In the genomic region with DNA sequence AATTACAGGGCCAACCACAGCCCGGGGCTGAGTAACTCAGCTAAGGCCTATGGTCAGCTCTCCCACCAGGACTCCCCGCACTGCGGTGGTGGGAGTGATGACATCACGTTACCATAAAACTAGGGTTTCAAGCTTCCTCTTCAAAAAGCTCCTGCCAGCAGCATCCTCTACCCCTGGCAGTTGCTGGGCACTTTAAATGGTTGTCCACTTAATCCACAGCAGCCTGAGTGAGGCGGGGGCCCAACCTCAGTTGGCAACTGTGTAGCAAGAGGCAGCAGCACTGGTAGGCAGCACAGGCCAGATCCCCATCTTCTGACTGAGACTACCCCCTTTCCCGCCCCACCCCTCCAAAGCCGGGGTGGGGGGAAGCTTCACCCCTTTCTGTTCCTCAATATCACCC, we compare ENCODE assay signal across 18 mouse cellular contexts. TPM values are rescaled to one million over a fixed set of nuclear protein-coding genes. Genes with fewer than 3 reads are reported as not detected.
A peak's percentile ranks its signal among the peaks of the same experiment; 100 is the strongest.
DNase-seq lines count a peak whose midpoint lies in the region; ATAC-seq and TF ChIP-seq lines count a peak whose summit lies in the region.
"Had no signal": no experiment of that assay in that cellular context is flagged by ENCODE, and none has a peak within 500 bp of the region (broad histone marks: within the 10 kb centered on the region; RNA-seq: fewer than 3 reads in every experiment).

No protein-coding gene starts in this region.

- no peaks in the 10 kb centered on the region for H3K36me3 ChIP-seq in hindbrain, embryonic 15.5 days
- H3K36me3 ChIP-seq in hindbrain, embryonic 10.5 days: no peaks in the 10 kb centered on the region
- no peaks in the 10 kb centered on the region; the same call in 1 of the 2 replicates for H3K36me3 ChIP-seq in midbrain, embryonic 14.5 days (ENCODE audit: control insufficient read depth, insufficient read depth, low read length)

- H3K27ac ChIP-seq in hindbrain, embryonic 15.5 days (replicated peaks): peak overlapping the region; percentile 96
- H3K27ac ChIP-seq in hindbrain, embryonic 10.5 days: no peak overlapping the region
- 0 out of 2 replicates have a peak overlapping the region, but pooled peaks have one; percentile 55 for H3K27ac ChIP-seq in cortical plate, adult 2 months (ENCODE audit: insufficient read depth, low read length)
- H3K27ac ChIP-seq in midbrain, embryonic 14.5 days (replicated peaks; ENCODE audit: low read depth, low read length): peak overlapping the region; percentile 91
- H3K27ac ChIP-seq: gastrocnemius, adult 2 months; macrophage had no signal

- H3K4me3 ChIP-seq in hindbrain, embryonic 15.5 days: peak overlapping the region; percentile 97
- no peak overlapping the region for H3K4me3 ChIP-seq in hindbrain, embryonic 10.5 days
- no peak overlapping the region for H3K4me3 ChIP-seq in cortical plate, adult 2 months (ENCODE audit: insufficient read depth, low read length)
- no peak overlapping the region for H3K4me3 ChIP-seq in midbrain, embryonic 14.5 days (replicated peaks; ENCODE audit: low read depth, low read length)
- H3K4me3 ChIP-seq: gastrocnemius, adult 2 months had no signal

- H3K4me2 ChIP-seq in hindbrain, embryonic 15.5 days: peak overlapping the region; percentile 95
- peak overlapping the region; percentile 93 for H3K4me2 ChIP-seq in midbrain, embryonic 14.5 days (ENCODE audit: low read length)

- peak overlapping the region; percentile 93; the same call in 1 of the 2 replicates for H3K9ac ChIP-seq in hindbrain, embryonic 15.5 days
- no peak overlapping the region for H3K9ac ChIP-seq in midbrain, embryonic 14.5 days (replicated peaks; ENCODE audit: low read length)

- H3K27me3 ChIP-seq in hindbrain, embryonic 15.5 days: no peaks in the 10 kb centered on the region; the same call in 1 of the 2 replicates
- peaks cover 60% of the 10 kb centered on the region for H3K27me3 ChIP-seq in hindbrain, embryonic 10.5 days (ENCODE audit: insufficient read depth, poor library complexity, severe bottlenecking)
- no peaks in the 10 kb centered on the region; the same call in 1 of the 2 replicates for H3K27me3 ChIP-seq in midbrain, embryonic 14.5 days (ENCODE audit: control insufficient read depth, insufficient read depth, low read length)

- WGBS in hindbrain, embryonic 15.5 days: 62% methylated on average over 7 of the region's 7 CpGs
- WGBS in hindbrain, embryonic 10.5 days: 73% methylated on average over 7 of the region's 7 CpGs
- WGBS in midbrain, embryonic 14.5 days: 69% methylated on average over 7 of the region's 7 CpGs

- no peak for TF ChIP-seq CTCF in cortical plate, adult 2 months (IDR thresholded peaks at IDR 0.05; ENCODE audit: extremely low read depth, insufficient read depth, low read length)

- no peaks in the 10 kb centered on the region for H3K9me3 ChIP-seq in hindbrain, embryonic 15.5 days
- H3K9me3 ChIP-seq in hindbrain, embryonic 10.5 days: no peaks in the 10 kb centered on the region
- no peaks in the 10 kb centered on the region for H3K9me3 ChIP-seq in midbrain, embryonic 14.5 days (ENCODE audit: control insufficient read depth, low read length)

- no peak for TF ChIP-seq POLR2A in cortical plate, adult 2 months (IDR thresholded peaks at IDR 0.05; ENCODE audit: extremely low read depth, insufficient read depth, low read length)

- DNase-seq in cerebellum, adult 8-10 months: peak; percentile 27
- no peak for DNase-seq in hindbrain, embryonic 10.5 days (ENCODE audit: low spot score)
- no peak for DNase-seq in midbrain, embryonic 14.5 days
- DNase-seq in ovary, postnatal 10 days (ENCODE audit: low spot score): no peak
- no peak for DNase-seq in lung, postnatal 14 days
- DNase-seq: gastrocnemius, adult 2 months; kidney, adult 9 months; kidney, postnatal 4 days; layer of hippocampus, postnatal 36 days; lung, adult 2 months; right cerebral cortex, adult 18-20 months; thymus, adult 18-20 months had no signal

- no peak for ATAC-seq in cerebellum, adult (ENCODE audit: insufficient number of reproducible peaks, low FRiP score, low TSS enrichment)
- ATAC-seq in hindbrain, embryonic 15.5 days (ENCODE audit: low FRiP score, low read depth): no peak
- ATAC-seq in midbrain, embryonic 14.5 days (ENCODE audit: low FRiP score, low TSS enrichment): no peak

- peaks cover 33% of the 10 kb centered on the region for H3K4me1 ChIP-seq in hindbrain, embryonic 15.5 days (replicated peaks)
- peaks cover 38% of the 10 kb centered on the region for H3K4me1 ChIP-seq in hindbrain, embryonic 10.5 days (replicated peaks)
- peaks cover 6% of the 10 kb centered on the region; the same call in 1 of the 2 replicates for H3K4me1 ChIP-seq in cortical plate, adult 2 months (ENCODE audit: control insufficient read depth, insufficient read depth, low read length)
- peaks cover 17% of the 10 kb centered on the region for H3K4me1 ChIP-seq in midbrain, embryonic 14.5 days (ENCODE audit: control insufficient read depth, insufficient read depth, low read length)

RNA-seq across cellular contexts. Expression of a gene that starts 0.9 kb away (rescaled TPM):
- polyA plus RNA-seq in hindbrain, embryonic 15.5 days (2015; fragmentation: Nextera tagmentation; extraction: Ambion mirVana): 456 and 490 TPM in 2 replicates
- 48.2 and 79.0 TPM in 2 replicates for polyA plus RNA-seq in hindbrain, embryonic 10.5 days (2016; fragmentation: Nextera tagmentation; extraction: Ambion mirVana)
- polyA plus RNA-seq in cortical plate, adult 2 months (2012; rRNA removed): 349 and 356 TPM in 2 replicates
- 228 and 350 TPM in 2 replicates for polyA plus RNA-seq in midbrain, embryonic 14.5 days (2014; fragmentation: Nextera tagmentation; extraction: Ambion mirVana)

RNA-seq across cellular contexts. Expression of a gene that starts 32.3 kb away (rescaled TPM):
- polyA plus RNA-seq in hindbrain, embryonic 15.5 days (2015; fragmentation: Nextera tagmentation; extraction: Ambion mirVana): not detected in 2 replicates
- not detected in 2 replicates for polyA plus RNA-seq in hindbrain, embryonic 10.5 days (2016; fragmentation: Nextera tagmentation; extraction: Ambion mirVana)
- not detected in 2 replicates for polyA plus RNA-seq in cortical plate, adult 2 months (2012; rRNA removed)
- polyA plus RNA-seq in midbrain, embryonic 14.5 days (2014; fragmentation: Nextera tagmentation; extraction: Ambion mirVana): not detected in 2 replicates
- polyA plus RNA-seq: embryonic facial prominence, embryonic 14.5 days; lung, adult 2 months; macrophage; urinary bladder, adult 2 months had no signal

RNA-seq across cellular contexts. Expression of a gene that starts 58.0 kb away (rescaled TPM):
- 0.23 and 0.28 TPM in 2 replicates for polyA plus RNA-seq in hindbrain, embryonic 15.5 days (2015; fragmentation: Nextera tagmentation; extraction: Ambion mirVana)
- polyA plus RNA-seq in hindbrain, embryonic 10.5 days (2016; fragmentation: Nextera tagmentation; extraction: Ambion mirVana): 0.78 and 1.1 TPM in 2 replicates
- not detected in 2 replicates for polyA plus RNA-seq in cortical plate, adult 2 months (2012; rRNA removed)
- not detected in 2 replicates for polyA plus RNA-seq in midbrain, embryonic 14.5 days (2014; fragmentation: Nextera tagmentation; extraction: Ambion mirVana)
- polyA plus RNA-seq: macrophage had no signal
